Mouse (Mus musculus) erythroblast, embryonic 14.5 days (primary cell): Measurements from ENCODE around the gene Btn2a2.

Source experiments
- GATA1 ChIP-seq: IDR thresholded peaks from 2 replicates; pipeline ENCODE4 v1.6.1; 2012; ENCODE audit warnings: low read length, inconsistent platforms, mixed read lengths
- TAL1 ChIP-seq: IDR thresholded peaks from 3 replicates; pipeline ENCODE4 v1.6.1; 2012; ENCODE audit warnings: low read length, inconsistent platforms, mixed read lengths

GRCm38 (mm10) chr13:23500424-23501200 lies 12.0 kb upstream of the Btn2a2 start:
- no peak for TF ChIP-seq GATA1
- TF ChIP-seq TAL1, result no peak
